Mouse (Mus musculus) intestine, postnatal 0 days (tissue): Measurements from ENCODE around the gene Nxph4. TPM values are rescaled to one million over a fixed set of nuclear protein-coding genes. Genes with fewer than 3 reads are reported as not detected.

Experiments used
- ATAC-seq: fragments of 200-750 bp; cut with Nextera tagmentation; 2 replicates; pipeline ENCODE4 v1.8.0; 2017; ENCODE audit warnings: mild to moderate bottlenecking, moderate TSS enrichment, moderate library complexity
- H3K27ac ChIP-seq: fragments of 300-500 bp; sonication (generic); 2 replicates; pipeline ENCODE4 v1.5.1; 2014; ENCODE audit warnings: mild to moderate bottlenecking, low read depth, low read length, moderate library complexity
- H3K27me3 ChIP-seq: fragments of 300-500 bp; sonication (generic); replicated peaks from 2 replicates; pipeline ENCODE4 v1.6.1; 2014; ENCODE audit warnings: low read length, mixed read lengths; ENCODE audit not compliant: control insufficient read depth, insufficient read depth
- H3K36me3 ChIP-seq: fragments of 300-500 bp; sonication (generic); 2 replicates; pipeline ENCODE4 v1.6.1; 2014; ENCODE audit warnings: mild to moderate bottlenecking, moderate library complexity; ENCODE audit not compliant: control insufficient read depth, insufficient read depth
- H3K4me1 ChIP-seq: fragments of 300-500 bp; sonication (generic); replicated peaks from 2 replicates; pipeline ENCODE4 v1.6.1; 2014; ENCODE audit warnings: antibody characterized with exemption, low read length, mixed read lengths; ENCODE audit not compliant: control insufficient read depth, insufficient read depth
- H3K4me2 ChIP-seq: fragments of 300-500 bp; sonication (generic); replicated peaks from 2 replicates; pipeline ENCODE4 v1.6.1; 2014; ENCODE audit warnings: low read depth, mild to moderate bottlenecking, moderate library complexity
- H3K4me3 ChIP-seq: fragments of 300-500 bp; sonication (generic); 2 replicates; pipeline ENCODE4 v1.5.1; 2014; ENCODE audit warnings: low read depth, low read length
- H3K9ac ChIP-seq: fragments of 300-500 bp; sonication (generic); 2 replicates; pipeline ENCODE4 v1.6.1; 2014; ENCODE audit warnings: mild to moderate bottlenecking, low read depth, low read length
- H3K9me3 ChIP-seq: fragments of 300-500 bp; sonication (generic); 2 replicates; pipeline ENCODE4 v1.6.1; 2016; ENCODE audit warnings: mixed run types; ENCODE audit not compliant: control insufficient read depth
- CTCF ChIP-seq: sonication (generic); IDR thresholded peaks from 2 replicates; pipeline ENCODE4 v1.5.1; 2016; ENCODE audit warnings: low read depth, mild to moderate bottlenecking, control low read depth, antibody characterized with exemption, moderate library complexity
- WGBS: fragments of 180-500 bp; shearing (Covaris S2); extraction: QIAGEN DNeasy Blood & Tissue Kit; methylation state at CpG from one replicate; pipeline ENCODE4 v1.1.7; 2014; 5-methylcytosine and 5-hydroxymethylcytosine counted together
- polyA plus RNA-seq: library from polyadenylated mRNA; unstranded; fragments of >200 nt; fragmentation: Nextera tagmentation; extraction: Ambion mirVana; gene quantifications from 2 replicates; pipeline ENCODE4 v1.2.1, GENCODE M21; 2015

Gene Nxph4
- polyA plus RNA-seq, 1 experiment from 2014 or later = 2.9 TPM

- WGBS = 53% methylated on average over 9 of the region's 9 CpGs
- ATAC-seq = no peak
- peaks cover 33% of the 10 kb centered on the region for H3K27me3 ChIP-seq
- H3K9me3 ChIP-seq = no peaks in the 10 kb centered on the region
- no peak overlapping the region for H3K4me3 ChIP-seq
- H3K4me2 ChIP-seq = peak overlapping the region; percentile 63
- TF ChIP-seq CTCF = no peak
- peaks cover 18% of the 10 kb centered on the region for H3K36me3 ChIP-seq
- peaks cover 22% of the 10 kb centered on the region; the same call in 1 of the 2 replicates for H3K4me1 ChIP-seq
- H3K9ac ChIP-seq = no peak overlapping the region
- no peak overlapping the region for H3K27ac ChIP-seq
Measured at GRCm38 (mm10) chr10:127515271-127515982, 18.9 kb downstream of the Nxph4 start.

- TF ChIP-seq CTCF = no peak
- H3K4me3 ChIP-seq = peak within 1 kb of the TSS; percentile 53; the same call in 1 of the 2 replicates
- H3K9ac ChIP-seq = no peak within 1 kb of the TSS
- peaks cover 18% of the 10 kb centered on the region for H3K36me3 ChIP-seq
- no peak for ATAC-seq
- 34% methylated on average over 6 of the region's 6 CpGs for WGBS
- peaks cover 22% of the 10 kb centered on the region; the same call in 1 of the 2 replicates for H3K4me1 ChIP-seq
- H3K27ac ChIP-seq = no peak within 1 kb of the TSS
- no peaks in the 10 kb centered on the region for H3K9me3 ChIP-seq
- H3K4me2 ChIP-seq = peak within 1 kb of the TSS; percentile 96
- H3K27me3 ChIP-seq = peaks cover 40% of the 10 kb centered on the region
Measured at GRCm38 (mm10) chr10:127514764-127515163, 19.6 kb downstream of the Nxph4 start, which contains the start of gene Ndufa4l2. Ndufa4l2 (plus strand) TSS chr10:127514967.

- H3K27ac ChIP-seq = no peak overlapping the region
- peaks cover 16% of the 10 kb centered on the region for H3K36me3 ChIP-seq
- TF ChIP-seq CTCF = no peak
- peak overlapping the region; percentile 96; the same call in 1 of the 2 replicates for H3K4me2 ChIP-seq
- peaks cover 23% of the 10 kb centered on the region for H3K4me1 ChIP-seq
- no peak overlapping the region for H3K9ac ChIP-seq
- no peak for ATAC-seq
- H3K9me3 ChIP-seq = no peaks in the 10 kb centered on the region
- H3K27me3 ChIP-seq = peaks cover 45% of the 10 kb centered on the region
- H3K4me3 ChIP-seq = no peak overlapping the region; the same call in 1 of the 2 replicates
- 36% methylated on average over 13 of the region's 13 CpGs for WGBS
Measured at GRCm38 (mm10) chr10:127514111-127514698, 20.2 kb downstream of the Nxph4 start.

- H3K36me3 ChIP-seq = peaks cover 10% of the 10 kb centered on the region
- H3K4me2 ChIP-seq = peak overlapping the region; percentile 96
- no peak overlapping the region for H3K27ac ChIP-seq
- no peaks in the 10 kb centered on the region for H3K9me3 ChIP-seq
- H3K4me3 ChIP-seq = peak overlapping the region; percentile 53; the same call in 1 of the 2 replicates
- H3K9ac ChIP-seq = no peak overlapping the region
- peaks cover 27% of the 10 kb centered on the region for H3K4me1 ChIP-seq
- no peak for TF ChIP-seq CTCF
- peaks cover 49% of the 10 kb centered on the region for H3K27me3 ChIP-seq
- 7% methylated on average over 16 of the region's 16 CpGs for WGBS
- ATAC-seq = no peak
Measured at GRCm38 (mm10) chr10:127513501-127514091, 20.8 kb downstream of the Nxph4 start.

GRCm38 (mm10) chr10:127512813-127513212 lies 21.5 kb downstream of the Nxph4 start:
- H3K27me3 ChIP-seq = peaks cover 57% of the 10 kb centered on the region
- peak; percentile 47 for ATAC-seq
- H3K4me3 ChIP-seq = peak overlapping the region; percentile 53
- H3K9ac ChIP-seq = no peak overlapping the region; the same call in 1 of the 2 replicates
- peak overlapping the region; percentile 96 for H3K4me2 ChIP-seq
- no peaks in the 10 kb centered on the region for H3K9me3 ChIP-seq
- no peak overlapping the region for H3K27ac ChIP-seq
- H3K4me1 ChIP-seq = peaks cover 27% of the 10 kb centered on the region
- H3K36me3 ChIP-seq = peaks cover 4% of the 10 kb centered on the region; the same call in 1 of the 2 replicates
- 0% methylated on average over 27 of the region's 27 CpGs for WGBS
- peak; percentile 100 for TF ChIP-seq CTCF

GRCm38 (mm10) chr10:127512307-127512666 lies 22.1 kb downstream of the Nxph4 start:
- H3K4me2 ChIP-seq = peak overlapping the region; percentile 96
- H3K36me3 ChIP-seq = no peaks in the 10 kb centered on the region
- no peak overlapping the region; the same call in 1 of the 2 replicates for H3K9ac ChIP-seq
- H3K4me3 ChIP-seq = peak overlapping the region; percentile 53
- WGBS = 5% methylated on average over 7 of the region's 7 CpGs
- ATAC-seq = no peak
- peaks cover 27% of the 10 kb centered on the region for H3K4me1 ChIP-seq
- peaks cover 60% of the 10 kb centered on the region for H3K27me3 ChIP-seq
- no peaks in the 10 kb centered on the region for H3K9me3 ChIP-seq
- H3K27ac ChIP-seq = no peak overlapping the region
- no peak for TF ChIP-seq CTCF
